Mouse (Mus musculus): Measurements from ENCODE around the gene Slc2a12.

GRCm38 (mm10) chr10:22745922-22746321 lies 101.1 kb downstream of the Slc2a12 start:
- TF ChIP-seq CTCF (IDR thresholded peaks at IDR 0.05; ENCODE audit: low read depth) (no peak), EP300 (IDR thresholded peaks at IDR 0.05; ENCODE audit: low read depth) (no peak)

All from liver, embryonic 14.5 days (tissue).